In the genomic region with DNA sequence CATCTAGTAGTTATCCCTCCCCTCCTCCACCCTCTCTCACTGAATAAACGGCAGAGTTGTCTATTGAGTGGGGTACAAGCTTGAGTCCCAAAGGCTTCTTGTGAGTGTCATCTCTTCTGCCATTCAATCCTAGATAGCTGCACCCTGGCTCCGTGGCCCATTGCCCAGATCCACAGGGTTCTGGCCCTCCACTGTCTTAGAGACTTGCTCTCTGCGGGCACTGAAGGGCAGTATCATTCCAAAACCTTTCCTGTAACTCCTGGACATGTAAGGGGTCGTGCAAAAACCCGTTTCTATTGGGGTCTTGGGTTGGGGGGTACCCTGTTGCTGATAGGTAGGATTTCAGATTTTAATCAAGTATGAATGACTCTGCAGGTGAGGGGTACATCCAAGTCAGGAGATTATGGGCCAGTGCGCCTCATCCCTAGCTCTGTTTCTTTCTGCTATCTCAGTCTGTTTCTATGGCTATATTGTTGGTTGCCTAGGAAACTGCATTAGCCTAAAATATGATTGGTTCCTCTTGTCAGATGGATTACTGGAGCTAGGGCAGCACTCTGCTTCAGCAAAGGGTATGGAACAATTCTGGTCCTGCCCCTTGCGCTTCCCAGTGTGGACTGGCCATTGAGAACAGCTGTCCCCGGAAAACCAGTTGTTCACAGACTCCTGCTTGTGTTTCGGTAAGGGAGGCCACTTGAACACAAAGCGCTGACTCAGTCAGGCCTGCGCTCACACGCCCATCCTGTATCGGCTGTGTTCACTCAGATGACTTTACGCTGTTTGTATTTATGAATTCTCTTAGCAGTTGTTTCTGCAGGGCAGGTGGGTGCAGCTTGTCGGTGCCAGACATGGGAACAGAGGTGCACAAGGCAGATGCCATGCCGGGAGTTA, we compare ENCODE assay signal across 12 mouse cellular contexts.
DNase-seq lines count a peak whose midpoint lies in the region; ATAC-seq lines count a peak whose summit lies in the region.
"Had no signal": no experiment of that assay in that cellular context is flagged by ENCODE, and none has a peak within 500 bp of the region (broad histone marks: within the 10 kb centered on the region; RNA-seq: fewer than 3 reads in every experiment).

No protein-coding gene starts in this region.

- H3K9ac ChIP-seq in hindbrain, embryonic 11.5 days (ENCODE audit: low read depth, low read length), result no peak overlapping the region
- H3K9ac ChIP-seq: embryonic facial prominence, embryonic 12.5 days; intestine, embryonic 15.5 days; liver, embryonic 13.5 days had no signal

- H3K27ac ChIP-seq in hindbrain, embryonic 10.5 days, result 0 out of 2 replicates have a peak overlapping the region, but pooled peaks have one; percentile 4
- no peak overlapping the region for H3K27ac ChIP-seq in hindbrain, embryonic 11.5 days (ENCODE audit: low read depth, low read length)
- H3K27ac ChIP-seq in midbrain, embryonic 10.5 days (replicated peaks), result 0 out of 2 replicates have a peak overlapping the region, but pooled peaks have one; percentile 30
- H3K27ac ChIP-seq: intestine, embryonic 15.5 days; liver, embryonic 13.5 days had no signal

- 82% methylated on average over 16 of the region's 16 CpGs for WGBS in hindbrain, embryonic 10.5 days
- 84% methylated on average over 16 of the region's 16 CpGs for WGBS in hindbrain, embryonic 11.5 days
- 82% methylated on average over 16 of the region's 16 CpGs for WGBS in midbrain, embryonic 10.5 days

- H3K4me3 ChIP-seq in hindbrain, embryonic 10.5 days, result no peak overlapping the region
- no peak overlapping the region for H3K4me3 ChIP-seq in hindbrain, embryonic 11.5 days (ENCODE audit: low read depth, low read length)
- no peak overlapping the region for H3K4me3 ChIP-seq in midbrain, embryonic 10.5 days
- H3K4me3 ChIP-seq: embryonic facial prominence, embryonic 12.5 days; intestine, embryonic 15.5 days; liver, embryonic 13.5 days had no signal

- H3K4me2 ChIP-seq in hindbrain, embryonic 11.5 days (replicated peaks; ENCODE audit: low read depth, low read length), result no peak overlapping the region
- H3K4me2 ChIP-seq: intestine, embryonic 15.5 days; liver, embryonic 13.5 days had no signal

- H3K9me3 ChIP-seq in hindbrain, embryonic 10.5 days, result no peaks in the 10 kb centered on the region
- no peaks in the 10 kb centered on the region for H3K9me3 ChIP-seq in hindbrain, embryonic 11.5 days (ENCODE audit: control insufficient read depth, low read length)
- no peaks in the 10 kb centered on the region for H3K9me3 ChIP-seq in midbrain, embryonic 10.5 days (replicated peaks)
- H3K9me3 ChIP-seq: embryonic facial prominence, embryonic 12.5 days; intestine, embryonic 15.5 days; liver, embryonic 13.5 days had no signal

- H3K36me3 ChIP-seq in hindbrain, embryonic 10.5 days, result peaks cover 31% of the 10 kb centered on the region
- no peaks in the 10 kb centered on the region for H3K36me3 ChIP-seq in hindbrain, embryonic 11.5 days (ENCODE audit: control insufficient read depth, insufficient read depth, low read length)
- H3K36me3 ChIP-seq in midbrain, embryonic 10.5 days, result peaks cover 27% of the 10 kb centered on the region
- H3K36me3 ChIP-seq: intestine, embryonic 15.5 days; liver, embryonic 13.5 days had no signal

- DNase-seq in hindbrain, embryonic 10.5 days (ENCODE audit: low spot score), result no peak
- no peak for DNase-seq in hindbrain, embryonic 11.5 days (ENCODE audit: low spot score)
- peak; percentile 71 to 85 for DNase-seq in cerebellum, postnatal 10 days
- peak; percentile 40 to 45 for DNase-seq in frontal cortex, postnatal 36 days (ENCODE audit: low spot score in 2 of 2)
- DNase-seq in midbrain, embryonic 10.5 days (ENCODE audit: low spot score), result no peak
- DNase-seq in thymus, postnatal 14 days, result no peak
- no peak for DNase-seq in kidney, postnatal 14 days
- DNase-seq: liver, embryonic 13.5 days; thymus, adult 2 months had no signal

- no peaks in the 10 kb centered on the region for H3K27me3 ChIP-seq in hindbrain, embryonic 10.5 days (ENCODE audit: insufficient read depth, poor library complexity, severe bottlenecking)
- H3K27me3 ChIP-seq in hindbrain, embryonic 11.5 days (ENCODE audit: control insufficient read depth, insufficient read depth, low read length), result no peaks in the 10 kb centered on the region
- H3K27me3 ChIP-seq in midbrain, embryonic 10.5 days (ENCODE audit: low read depth, poor library complexity, severe bottlenecking), result no peaks in the 10 kb centered on the region
- H3K27me3 ChIP-seq: embryonic facial prominence, embryonic 12.5 days; intestine, embryonic 15.5 days had no signal

- peaks cover 80% of the 10 kb centered on the region for H3K4me1 ChIP-seq in hindbrain, embryonic 10.5 days (replicated peaks)
- peaks cover 13% of the 10 kb centered on the region for H3K4me1 ChIP-seq in hindbrain, embryonic 11.5 days (replicated peaks; ENCODE audit: control insufficient read depth, insufficient read depth, low read length)
- peaks cover 78% of the 10 kb centered on the region for H3K4me1 ChIP-seq in midbrain, embryonic 10.5 days

- ATAC-seq in hindbrain, embryonic 11.5 days (ENCODE audit: low FRiP score), result no peak
- no peak for ATAC-seq in inflammation-experienced regulatory T-cells, adult 6 months
- ATAC-seq: intestine, embryonic 15.5 days had no signal

Comparison
In these comparisons a context has a peak if more than half of its experiments do, and no peak if none do; other contexts are left out.
1. DNase-seq: peak in cerebellum, postnatal 10 days (2 of 2) and frontal cortex, postnatal 36 days (2 of 2); none in hindbrain, embryonic 10.5 days (single experiment), hindbrain, embryonic 11.5 days (single experiment), midbrain, embryonic 10.5 days (single experiment), thymus, postnatal 14 days (single experiment) and kidney, postnatal 14 days (single experiment).